Mouse (Mus musculus): ENCODE measurements at regions not wholly inside any gene's neighbourhood (a gene's known extent, or its start where the extent isn't known, plus 50 kb on each side); places are given as distances from the start of the nearest gene placed in this dataset.

- DNase-seq: no peak
Observed at GRCm38 (mm10) chr6:111911997-111912396, 361.6 kb upstream of the Lmcd1 start.

DNA sequence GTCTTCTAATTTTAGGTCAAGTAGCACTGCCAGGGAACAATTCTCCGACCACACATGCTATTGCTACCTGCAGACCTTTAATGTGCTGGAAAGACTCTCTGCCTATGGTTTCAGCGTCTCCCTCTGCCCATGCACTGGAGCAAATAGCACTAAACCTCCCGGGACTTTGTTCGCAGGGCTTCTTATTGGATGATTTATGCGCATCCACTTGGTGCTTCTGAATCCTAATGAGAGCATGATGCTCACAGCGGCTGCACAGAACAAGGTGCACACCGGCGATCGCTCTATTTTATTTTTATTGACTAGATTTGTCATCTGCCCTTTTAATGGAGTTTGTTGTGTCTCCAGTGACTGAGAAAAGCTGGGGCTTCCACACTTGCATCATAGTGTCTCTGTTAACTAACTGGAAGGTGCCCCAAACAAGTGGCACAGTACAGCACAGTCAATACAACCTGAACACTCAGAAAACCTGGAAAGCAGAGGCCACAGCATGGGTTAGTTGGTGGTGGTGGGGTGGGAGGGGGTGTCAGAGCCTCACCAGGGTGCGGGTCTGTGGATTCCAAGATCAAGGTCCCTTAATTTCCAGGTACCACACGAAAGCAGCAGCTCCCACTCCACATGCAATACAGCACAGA lies 359.7 kb upstream of the Lmcd1 start:
- DNase-seq: no peak

- DNase-seq: peak in 1 of 2 experiments; percentile 2
Observed at GRCm38 (mm10) chr6:111917248-111917721, 356.3 kb upstream of the Lmcd1 start.

- DNase-seq: peak; percentile 4 to 34
Observed at GRCm38 (mm10) chr6:111917868-111918597, 355.5 kb upstream of the Lmcd1 start.

DNA sequence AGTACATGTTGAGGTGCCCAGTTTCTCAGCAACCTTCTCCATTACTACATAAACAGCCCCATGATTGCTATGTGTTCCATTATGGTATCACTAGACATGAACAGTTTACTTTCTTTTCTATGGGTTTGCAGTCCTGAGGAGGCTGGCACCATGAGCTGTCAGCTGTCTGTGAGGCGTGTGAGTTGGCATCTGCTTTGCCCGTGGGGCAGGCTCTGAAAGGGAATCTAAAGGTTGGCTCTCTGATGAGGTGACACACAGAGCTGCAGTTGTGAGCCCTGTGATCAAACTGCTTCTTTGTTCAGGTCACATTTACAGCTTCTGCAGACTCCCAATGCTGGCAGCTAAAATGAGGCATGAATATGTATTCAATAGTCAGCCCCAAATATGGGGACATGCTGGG lies 341.0 kb upstream of the Lmcd1 start:
- no peak for DNase-seq

GRCm38 (mm10) chr6:111954401-111954800 lies 319.2 kb upstream of the Lmcd1 start:
- DNase-seq: no peak

DNA sequence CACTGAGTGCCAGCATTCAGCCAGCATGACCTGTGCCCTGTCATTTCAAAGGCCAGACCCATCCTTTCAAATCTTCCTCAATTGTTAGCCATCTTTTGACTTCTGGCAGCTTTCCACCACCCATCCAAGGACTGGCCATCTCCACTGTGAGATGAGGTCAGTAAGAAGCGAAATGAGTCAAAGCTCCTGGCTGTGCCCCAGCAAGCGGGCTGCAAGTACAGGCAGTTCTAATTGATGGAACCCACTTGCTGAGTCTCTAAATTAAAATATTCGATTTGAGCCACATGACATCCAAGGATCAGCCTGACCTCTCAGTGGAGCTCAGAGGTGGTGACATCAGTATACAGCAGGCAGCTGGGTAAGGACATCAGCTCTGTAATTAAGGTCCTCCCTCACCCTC lies 307.8 kb upstream of the Lmcd1 start:
- peak in 1 of 2 experiments; percentile 1 for DNase-seq

- DNase-seq: peak in 1 of 2 experiments; percentile 0
Observed at GRCm38 (mm10) chr6:111985452-111985851, 288.1 kb upstream of the Lmcd1 start.

GRCm38 (mm10) chr6:111995823-111996222 lies 277.7 kb upstream of the Lmcd1 start:
- no peak for DNase-seq

- DNase-seq: no peak
Observed at GRCm38 (mm10) chr6:112003784-112004471, 269.6 kb upstream of the Lmcd1 start.

DNA sequence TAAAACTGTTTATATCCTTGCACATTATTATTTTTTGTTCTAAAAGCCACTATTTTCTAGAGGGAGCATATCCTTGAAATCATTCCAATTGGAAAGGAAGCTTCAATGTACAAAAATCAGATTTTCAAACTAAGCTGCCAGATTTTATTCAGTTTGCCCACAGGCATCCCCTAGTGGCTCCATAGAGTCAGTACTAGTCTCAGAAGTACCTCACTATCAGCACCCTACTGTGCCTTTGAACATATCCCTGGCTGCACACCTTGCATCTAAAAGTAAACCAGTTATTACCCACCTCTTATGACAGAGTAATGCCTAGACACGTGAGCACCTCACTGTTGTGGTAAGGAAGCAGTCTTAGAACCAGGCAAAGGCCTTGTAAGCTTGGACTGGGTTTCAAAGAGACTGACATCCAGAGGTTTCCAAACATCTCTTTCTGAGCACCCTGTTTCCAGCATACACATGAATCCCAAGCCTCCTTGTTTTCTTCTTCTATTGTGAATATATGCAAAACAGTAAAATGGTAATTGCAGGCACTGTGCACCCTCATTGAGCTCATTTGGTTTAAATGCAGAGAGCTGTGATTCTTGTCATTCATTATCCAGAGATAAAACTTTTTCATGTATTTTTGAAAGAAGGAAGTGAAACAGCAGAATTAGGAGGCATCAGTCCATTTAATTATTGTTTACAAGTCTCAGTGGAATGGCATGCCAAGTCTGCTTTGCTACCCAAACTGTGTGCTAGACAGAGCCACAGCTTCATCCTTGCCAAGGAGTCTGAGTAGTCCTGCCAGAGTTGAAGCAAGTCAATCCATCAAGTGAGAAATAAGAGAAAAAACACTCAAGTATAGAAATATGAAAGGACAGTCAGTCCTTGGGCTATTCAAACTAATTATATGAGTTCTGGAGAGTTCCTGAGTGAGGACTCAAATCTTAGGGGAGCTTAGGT lies 247.0 kb upstream of the Lmcd1 start:
- peak in 1 of 2 experiments; percentile 0 for DNase-seq

DNA sequence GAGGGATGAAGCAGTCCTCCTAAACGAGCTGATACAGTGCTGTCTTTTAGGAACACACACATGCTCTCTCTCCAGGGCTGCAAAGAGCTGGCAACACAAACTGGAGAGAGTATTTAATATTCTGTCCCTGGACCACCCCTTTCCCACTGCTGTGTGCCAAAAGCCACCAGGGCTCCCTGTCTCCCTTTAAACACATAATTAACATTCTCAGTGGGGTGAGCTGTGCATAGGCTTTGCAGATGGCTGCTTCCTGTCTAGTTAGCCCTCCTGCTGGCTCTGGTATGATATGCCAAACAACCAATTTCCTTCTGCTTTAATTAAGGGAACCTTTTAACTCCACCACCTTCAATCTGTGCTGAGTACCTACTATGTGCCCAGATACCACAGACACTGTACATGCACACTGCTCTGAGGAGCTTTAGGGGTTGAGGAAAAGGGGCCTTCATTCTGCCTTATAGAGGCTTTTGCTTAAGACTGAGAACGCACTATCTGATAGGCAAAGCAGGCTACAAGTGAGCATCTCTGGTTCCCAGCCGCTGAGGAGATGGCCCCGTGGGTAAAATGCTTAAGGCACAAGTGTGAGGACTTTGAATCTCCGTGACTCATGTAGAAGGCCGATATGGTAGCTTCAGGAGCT lies 222.9 kb upstream of the Lmcd1 start:
- no peak for DNase-seq

DNA sequence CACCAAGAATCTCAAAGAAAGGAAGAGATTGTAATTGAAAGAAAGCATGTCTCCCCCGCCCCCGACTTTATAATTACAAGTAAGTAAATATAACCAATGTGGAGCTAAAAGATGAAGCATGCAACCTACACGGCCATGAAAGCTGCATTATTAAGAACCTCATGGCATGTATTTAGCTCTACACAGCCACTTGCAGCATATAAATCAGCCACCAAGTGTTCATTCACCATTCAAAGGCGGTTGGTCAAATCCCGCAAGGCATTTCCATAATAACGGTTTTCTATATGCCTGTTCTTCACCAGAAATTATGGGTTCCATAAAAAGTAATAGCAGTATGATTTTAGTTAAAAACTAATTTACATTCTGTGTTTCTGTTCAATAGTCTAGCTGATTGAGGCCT lies 221.4 kb upstream of the Lmcd1 start:
- DNase-seq: no peak

GRCm38 (mm10) chr6:112057895-112058294 lies 215.7 kb upstream of the Lmcd1 start:
- DNase-seq: no peak

DNA sequence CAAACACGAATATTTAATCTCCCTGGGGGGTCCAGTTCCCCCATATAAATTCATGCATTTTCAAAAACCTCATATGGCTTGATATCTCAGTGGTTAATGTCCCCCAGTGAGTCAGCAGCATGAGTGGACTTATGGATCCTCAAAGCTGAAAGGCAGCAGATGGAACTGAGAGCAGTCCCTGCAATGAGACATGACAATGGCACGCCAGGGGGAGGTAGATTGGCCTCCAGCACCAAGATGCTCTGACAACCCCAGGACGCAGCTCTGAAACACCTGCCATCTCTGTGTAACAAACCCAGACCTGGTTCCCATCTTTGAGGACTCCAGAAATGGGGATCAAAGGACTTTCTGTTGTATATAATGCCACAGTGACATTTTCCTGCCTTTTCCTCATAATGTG lies 210.6 kb upstream of the Lmcd1 start:
- DNase-seq: no peak

GRCm38 (mm10) chr6:112090597-112090996 lies 183.0 kb upstream of the Lmcd1 start:
- DNase-seq: no peak

DNA sequence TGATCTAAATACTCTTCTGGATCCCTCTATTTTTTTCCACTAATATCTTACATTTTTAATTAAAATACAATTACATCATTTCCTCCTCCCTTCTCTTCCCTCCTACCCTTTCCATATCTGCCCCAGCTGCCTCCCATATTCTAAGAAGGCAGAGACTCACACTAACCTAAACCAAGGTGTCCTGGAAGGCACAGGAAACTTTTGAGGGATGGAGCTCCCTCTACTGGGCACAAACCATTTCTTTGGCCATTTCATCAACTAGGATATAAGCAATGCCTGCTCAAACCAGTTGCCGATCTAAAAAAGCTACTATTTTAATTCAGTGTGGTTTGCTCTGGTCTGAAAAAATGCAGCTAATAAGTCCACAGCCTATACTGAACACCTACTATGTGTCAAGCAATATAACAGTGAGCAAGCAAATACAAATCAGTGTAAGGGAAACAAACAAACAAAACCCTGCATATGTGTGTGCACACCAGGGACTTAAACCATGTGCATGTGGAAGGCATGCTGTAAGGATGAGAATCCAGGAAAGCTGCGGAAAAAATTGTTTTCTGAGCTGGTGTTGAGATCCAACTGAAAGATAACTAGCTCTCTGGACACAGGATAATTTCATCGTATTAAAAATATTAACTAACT lies 182.3 kb upstream of the Lmcd1 start:
- DNase-seq: peak in 1 of 2 experiments; percentile 4

- no peak for DNase-seq
Observed at GRCm38 (mm10) chr6:112093300-112093699, 180.3 kb upstream of the Lmcd1 start.

- DNase-seq: no peak
Observed at GRCm38 (mm10) chr6:112097699-112098098, 175.9 kb upstream of the Lmcd1 start.

DNA sequence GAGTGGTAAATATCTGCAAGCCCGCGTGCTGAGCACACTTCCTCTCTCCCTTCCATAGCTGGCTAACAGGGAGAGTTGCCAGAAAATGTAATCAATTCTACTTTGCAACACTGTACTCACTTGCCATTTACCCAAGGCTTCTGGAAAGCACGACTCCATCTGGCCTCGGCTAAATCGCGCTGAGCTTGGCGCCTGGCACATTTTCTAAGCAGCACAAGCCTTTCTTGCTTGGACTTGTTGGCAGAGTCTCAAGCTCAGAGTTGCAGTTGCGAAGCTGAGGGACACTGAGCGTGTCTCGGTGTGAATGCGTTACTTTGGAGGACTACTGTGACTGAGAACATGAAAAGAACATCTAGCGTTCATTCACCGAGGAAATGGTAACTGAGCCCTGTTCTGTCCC lies 164.9 kb upstream of the Lmcd1 start:
- no peak for DNase-seq

- DNase-seq: no peak
Observed at GRCm38 (mm10) chr6:112119180-112119579, 154.4 kb upstream of the Lmcd1 start.

DNA sequence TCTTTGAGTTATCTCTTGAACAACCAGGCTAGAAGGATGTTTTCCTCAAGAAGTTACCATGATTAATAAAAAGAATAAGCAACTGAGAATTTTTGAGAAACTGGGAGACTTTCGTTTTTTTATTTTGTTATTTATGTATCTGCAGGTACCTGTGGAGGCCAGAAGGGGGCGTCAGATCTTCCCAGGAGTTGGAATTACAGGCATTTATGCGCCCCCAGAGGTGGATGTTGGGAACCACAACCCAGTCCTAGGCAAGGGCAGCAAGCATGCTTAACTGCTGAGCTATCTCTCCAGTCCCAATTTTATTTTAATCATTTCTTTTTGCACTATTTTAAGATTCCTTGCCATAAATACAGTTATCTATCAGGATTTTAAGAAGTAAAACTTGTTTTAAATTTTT lies 140.0 kb upstream of the Lmcd1 start:
- DNase-seq: peak; percentile 5 to 32

Data from lung, adult 18-20 months (tissue).